Mouse (Mus musculus): Measurements from ENCODE around the gene Rnf152.

Gene Rnf152

GRCm38 (mm10) chr1:105311899-105312600, 44.5 kb downstream of the Rnf152 start:
- no peak for DNase-seq

- DNase-seq, result no peak
These were observed 54.3 kb downstream of the Rnf152 start for GRCm38 (mm10) chr1:105302164-105302563.

GRCm38 (mm10) chr1:105301764-105302163, 54.7 kb downstream of the Rnf152 start:
- peak; percentile 26 for DNase-seq

GRCm38 (mm10) chr1:105291859-105292258, 64.7 kb downstream of the Rnf152 start:
- DNase-seq, result no peak

GRCm38 (mm10) chr1:105287536-105287935, 69.0 kb downstream of the Rnf152 start:
- DNase-seq, result no peak

DNA sequence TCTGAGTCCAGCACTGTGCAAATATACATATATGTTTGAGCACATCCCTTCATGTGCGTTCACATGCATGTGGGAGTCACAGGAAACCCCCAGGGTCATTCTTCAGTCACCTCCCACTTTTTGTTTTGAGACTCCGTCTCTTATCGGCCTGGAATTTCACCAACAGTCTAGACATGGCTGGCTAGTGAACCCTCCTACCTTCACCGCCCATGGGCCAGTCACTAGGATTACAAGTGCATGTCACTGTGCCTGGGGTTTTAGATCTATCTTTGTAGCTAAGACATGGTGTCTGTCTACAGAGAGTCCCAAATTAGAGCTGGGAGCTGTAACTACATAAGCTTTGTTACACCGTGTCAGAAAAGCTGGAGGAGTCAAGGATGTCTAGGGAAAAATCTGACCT, 69.6 kb downstream of the Rnf152 start:
- DNase-seq, result no peak

- DNase-seq, result no peak
These were observed 71.5 kb downstream of the Rnf152 start for GRCm38 (mm10) chr1:105285001-105285400.

GRCm38 (mm10) chr1:105284116-105284515, 72.4 kb downstream of the Rnf152 start:
- no peak for DNase-seq

- no peak for DNase-seq
These were observed 75.2 kb downstream of the Rnf152 start for GRCm38 (mm10) chr1:105281277-105281676.

- DNase-seq, result no peak
These were observed 76.3 kb downstream of the Rnf152 start for GRCm38 (mm10) chr1:105280160-105280559.

GRCm38 (mm10) chr1:105274500-105275194, 81.9 kb downstream of the Rnf152 start:
- DNase-seq, result no peak

DNA sequence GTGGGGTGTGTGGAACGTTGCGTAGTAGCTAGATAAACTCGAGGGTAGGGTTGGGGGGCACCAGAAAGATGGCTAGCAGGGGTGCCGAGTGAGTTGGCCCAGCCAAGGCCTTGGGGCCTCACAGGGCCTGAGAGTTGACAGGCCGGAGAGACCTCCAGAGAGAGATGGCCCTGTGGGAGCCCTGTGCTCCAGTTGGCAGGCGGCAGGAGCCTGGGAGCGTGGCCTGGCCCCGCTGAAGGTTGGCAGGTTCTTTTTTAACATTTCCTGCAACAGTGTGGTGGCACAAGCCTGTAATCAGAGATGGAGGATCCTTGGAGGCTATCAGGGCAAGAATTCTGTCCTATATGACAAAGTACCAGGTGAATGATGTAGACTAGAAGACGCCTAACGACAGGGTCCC, 85.4 kb downstream of the Rnf152 start:
- DNase-seq, result no peak

GRCm38 (mm10) chr1:105263283-105264033, 93.1 kb downstream of the Rnf152 start:
- DNase-seq, result no peak

GRCm38 (mm10) chr1:105260200-105260599, 96.3 kb downstream of the Rnf152 start:
- DNase-seq, result no peak

GRCm38 (mm10) chr1:105257199-105257598, 99.3 kb downstream of the Rnf152 start:
- DNase-seq, result no peak

DNA sequence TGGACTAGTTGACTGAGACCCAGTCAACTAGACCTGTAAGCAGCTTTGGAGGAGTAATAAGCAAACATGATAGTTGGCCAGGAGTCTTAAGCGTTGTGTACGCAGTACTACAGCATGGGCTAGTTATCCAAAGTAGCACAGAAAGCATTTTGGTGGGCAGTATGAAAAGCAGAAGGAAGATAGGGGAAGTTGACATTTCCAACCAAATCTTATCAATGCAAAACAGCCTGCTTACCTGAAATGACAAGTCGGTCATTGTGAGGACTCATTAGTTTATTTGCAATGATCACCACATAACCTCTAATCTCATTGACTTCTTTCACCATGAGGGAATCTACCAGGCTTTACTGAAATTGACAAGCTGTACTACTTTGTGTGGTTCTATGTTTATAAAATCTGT, 107.3 kb downstream of the Rnf152 start:
- DNase-seq, result no peak

DNA sequence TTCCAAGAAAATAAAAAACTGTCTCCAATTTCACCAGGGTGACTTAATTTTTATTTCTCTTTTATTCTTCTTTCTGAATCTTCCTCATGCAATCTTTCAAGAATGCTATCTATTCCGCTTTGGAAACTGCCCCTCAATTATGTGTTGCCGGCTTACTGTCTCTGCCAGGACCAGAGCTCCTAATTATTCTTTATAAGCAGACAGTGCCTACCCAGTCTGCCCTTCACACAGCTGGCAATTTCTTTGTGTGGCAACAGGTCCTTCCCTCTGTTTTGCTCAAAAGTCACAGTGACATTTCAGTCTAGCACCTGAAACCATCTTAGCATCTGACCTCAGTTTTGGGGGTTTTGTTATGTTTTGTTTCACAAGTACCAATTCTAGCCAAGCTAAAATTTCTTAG, 109.9 kb downstream of the Rnf152 start:
- DNase-seq, result no peak

- DNase-seq, result no peak
These were observed 110.4 kb downstream of the Rnf152 start for GRCm38 (mm10) chr1:105246075-105246574.

GRCm38 (mm10) chr1:105243359-105244142, 113.0 kb downstream of the Rnf152 start:
- DNase-seq, result no peak

DNA sequence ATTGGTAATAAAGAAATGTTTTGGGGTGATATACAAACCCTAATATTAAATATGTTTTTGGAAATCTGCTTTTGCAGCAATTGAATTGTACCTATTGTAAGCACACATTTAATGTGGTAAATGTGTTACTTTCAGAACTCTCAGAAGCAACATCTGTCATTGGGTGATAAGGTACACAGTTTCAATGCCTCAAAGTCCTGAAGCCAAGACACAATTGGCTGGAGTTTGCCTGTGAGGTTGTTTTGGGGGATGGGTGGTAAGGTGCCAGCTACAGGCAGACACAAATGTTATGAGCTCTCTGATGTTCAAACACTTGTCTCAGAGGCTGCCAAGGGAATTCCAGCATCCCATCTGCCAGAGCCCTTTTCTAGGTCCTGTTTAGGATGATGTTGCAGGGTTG, 116.3 kb downstream of the Rnf152 start:
- DNase-seq, result no peak

All from kidney, adult 11 months (tissue).